Mouse (Mus musculus) MEL-GATA-1-ER (cell line): Measurements from ENCODE around the gene Iqcf1.
A peak's percentile ranks its signal among the peaks of the same experiment; 100 is the strongest.

ENCODE experiments used
- DNase-seq: peaks from one replicate; pipeline ENCODE4 v3.0.0-alpha.2; 2012; ENCODE audit warnings: low read depth; ENCODE audit errors: extremely low read depth

The Iqcf1 gene

DNA sequence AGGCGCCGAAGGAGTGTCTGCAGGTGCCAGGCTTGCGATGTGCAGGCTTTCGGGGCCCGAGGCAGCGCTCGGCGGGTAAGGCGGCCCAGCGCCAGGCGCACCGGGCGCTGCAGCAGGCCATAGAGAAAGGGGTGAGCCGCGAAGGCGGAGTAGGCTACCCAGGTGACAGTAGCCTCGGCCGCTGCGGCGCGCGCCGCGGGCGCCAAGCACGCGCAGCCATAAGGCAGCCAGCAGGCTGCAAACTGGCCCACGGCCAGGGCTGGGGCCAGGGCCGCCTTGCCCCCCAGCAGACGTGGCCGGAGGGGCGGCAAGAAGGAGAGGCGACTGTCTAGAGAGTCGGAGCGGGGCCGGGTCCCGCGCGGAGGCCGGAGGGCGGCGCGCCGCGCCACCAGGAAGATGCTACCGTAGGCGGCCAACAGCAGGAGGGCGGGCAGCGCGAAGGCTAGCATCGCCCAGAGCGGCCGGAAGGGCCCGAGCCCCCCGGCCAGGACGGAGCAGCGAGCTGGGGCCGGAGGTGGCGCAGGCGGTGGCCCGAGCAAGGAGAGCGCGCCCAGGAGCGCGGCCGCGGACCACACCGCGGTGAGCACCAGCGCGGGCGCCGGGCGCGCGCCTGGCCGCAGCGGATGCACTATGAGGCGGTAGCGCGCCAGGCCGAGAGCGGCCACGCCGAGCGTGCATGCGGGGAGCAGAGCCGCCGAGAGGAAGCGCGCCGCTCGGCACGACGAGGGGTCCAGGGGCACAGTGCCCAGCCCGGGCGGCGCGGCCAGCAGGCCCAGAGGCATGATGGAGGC, 34.8 kb upstream of the Iqcf1 start:
- no peak for DNase-seq

DNA sequence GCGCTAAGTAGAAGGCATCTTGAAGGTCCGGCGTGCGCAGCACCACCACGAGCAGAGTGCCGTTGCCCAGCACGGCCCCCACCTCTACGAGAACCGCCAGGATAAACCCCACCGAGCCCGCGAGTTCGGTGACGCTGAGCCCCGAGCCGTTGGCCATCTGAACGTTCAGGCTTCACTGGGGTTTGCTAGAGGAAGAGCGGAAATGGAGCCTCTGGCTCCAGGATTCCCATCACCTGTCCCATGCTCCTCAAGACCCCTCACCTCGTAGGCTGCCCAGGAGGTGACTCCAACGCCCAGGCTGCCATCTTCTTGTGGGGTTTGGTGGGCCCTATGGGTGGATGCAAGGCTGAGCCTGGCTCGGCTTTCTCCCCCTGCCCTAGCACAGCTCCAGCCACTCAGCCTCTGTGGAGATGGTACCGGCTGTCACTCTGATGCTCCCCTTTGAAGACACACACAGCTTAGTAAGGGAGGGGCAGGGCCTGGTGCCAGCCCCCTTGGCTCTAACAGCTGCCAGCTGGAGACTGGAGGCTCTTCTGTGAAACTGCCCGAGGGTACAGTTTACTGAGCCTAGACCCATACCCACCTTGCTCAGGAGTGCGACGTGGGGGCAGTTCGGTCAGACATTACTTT, 34.1 kb upstream of the Iqcf1 start, which contains the start of gene Gpr62:
Gene Gpr62 (minus strand): TSS at position 368 of the 630 bp plus-strand sequence.
- DNase-seq, result no peak

DNA sequence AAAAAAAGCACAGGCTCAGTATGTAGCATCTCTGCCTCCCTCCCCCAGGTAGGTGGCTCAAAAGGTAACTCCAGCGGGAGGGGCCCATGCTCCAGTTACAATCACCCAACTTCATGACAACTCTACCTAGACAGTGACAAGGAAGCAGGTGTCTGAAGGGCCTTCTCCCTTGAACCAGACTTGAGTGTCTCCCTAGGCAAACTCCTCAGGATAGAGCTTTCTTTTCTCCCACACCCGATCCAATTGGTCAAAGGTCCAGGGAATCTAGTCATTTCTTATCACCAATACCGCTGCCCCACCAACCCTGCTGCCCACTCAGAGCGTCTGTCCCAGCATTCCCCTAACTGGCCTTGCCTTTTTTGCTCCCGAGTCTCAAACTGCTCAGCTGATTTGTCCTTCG, 33.0 kb upstream of the Iqcf1 start:
- no peak for DNase-seq

DNA sequence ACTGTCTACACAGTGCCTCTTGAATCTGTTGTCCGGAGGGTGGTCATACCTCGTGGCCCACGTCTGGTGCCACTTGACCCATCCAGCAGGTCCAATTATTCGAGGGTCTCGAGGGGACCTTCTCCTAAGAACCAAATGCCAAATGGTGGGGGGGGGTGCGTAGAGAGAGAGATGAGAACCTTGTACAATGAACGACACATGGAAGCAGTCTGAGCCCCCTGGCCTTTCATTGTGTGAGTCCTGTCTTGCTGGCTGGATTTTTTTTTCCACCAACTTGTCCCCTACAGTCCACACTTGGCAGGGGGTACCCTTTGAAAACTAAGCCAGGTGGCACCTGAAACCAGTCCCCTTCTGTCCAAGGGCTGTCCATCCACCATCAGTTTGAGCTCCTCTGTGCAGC, 32.0 kb upstream of the Iqcf1 start:
- DNase-seq, result no peak

DNA sequence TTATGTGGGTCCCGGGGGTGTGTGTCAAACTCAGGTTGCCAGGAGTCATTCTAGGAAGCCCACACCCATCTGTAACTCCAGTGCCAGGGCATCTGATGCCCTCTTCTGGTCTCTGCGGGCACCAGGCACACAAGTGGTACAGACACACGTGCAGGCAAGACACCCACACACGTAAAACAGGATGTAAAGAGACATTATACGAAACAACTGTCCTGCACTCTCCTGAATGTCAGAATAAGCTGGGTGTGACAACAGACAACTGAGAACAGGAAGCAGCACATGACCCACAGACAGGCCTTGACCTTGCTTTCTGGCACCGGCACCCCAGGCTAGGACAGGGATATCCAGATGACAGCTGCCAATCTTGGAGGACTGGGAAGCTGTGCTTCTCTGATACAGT, 30.4 kb upstream of the Iqcf1 start:
- no peak for DNase-seq

DNA sequence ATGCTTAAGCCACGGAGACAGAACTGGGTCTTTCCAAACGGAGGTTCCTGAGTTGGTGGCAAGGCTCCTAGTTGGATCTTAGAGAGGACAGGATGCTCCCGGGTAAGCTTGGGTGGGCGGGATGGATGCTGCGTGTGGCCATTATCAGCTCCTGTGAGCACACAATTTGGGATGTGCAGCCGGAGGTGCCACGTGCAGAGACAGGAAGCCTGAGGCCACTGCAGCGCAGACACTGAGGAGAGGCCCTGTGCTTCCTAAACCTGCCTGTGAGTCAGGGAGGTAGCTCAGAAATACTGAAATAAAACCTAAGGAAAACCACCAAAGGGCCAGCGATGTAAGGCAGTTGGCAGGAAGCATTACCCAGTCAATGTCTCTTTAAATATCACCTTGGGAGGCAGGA, 30.0 kb upstream of the Iqcf1 start:
- DNase-seq, result no peak

DNA sequence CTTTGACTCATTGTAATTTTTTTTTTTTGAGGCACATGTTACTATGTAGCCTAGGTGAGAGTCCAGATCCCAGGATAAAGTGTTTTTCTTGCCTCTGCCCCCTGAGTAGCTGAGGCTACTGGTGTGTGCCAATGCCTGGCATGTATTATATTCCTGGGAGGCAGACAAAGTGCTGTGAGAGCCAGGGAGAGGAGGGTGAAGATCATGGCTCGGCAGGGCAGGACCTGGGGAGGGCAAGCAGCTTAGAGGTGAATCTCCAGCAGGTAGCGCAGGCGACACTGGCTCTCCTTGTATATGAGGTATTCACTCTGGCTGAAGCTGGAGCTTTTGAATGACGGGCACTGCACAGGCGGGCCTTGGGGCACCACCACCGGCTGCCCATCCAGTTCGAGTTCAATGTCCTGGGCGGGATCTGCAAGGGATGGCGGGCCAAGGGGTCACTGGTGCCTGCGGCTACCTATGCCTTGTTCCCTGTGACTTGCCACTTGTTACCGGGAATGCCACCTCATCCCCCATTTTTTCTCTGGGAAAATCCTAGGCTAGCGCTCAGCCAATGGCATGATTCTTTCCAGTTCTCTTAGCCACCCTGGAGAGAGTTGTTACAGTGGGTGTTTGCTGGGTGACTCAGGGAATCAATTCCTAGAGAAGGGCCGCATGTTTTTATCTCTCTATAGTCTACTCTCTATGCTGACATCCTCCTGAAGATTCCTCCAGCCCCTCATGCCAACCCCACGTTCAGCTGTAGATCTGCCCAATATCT, 28.6 kb upstream of the Iqcf1 start:
- no peak for DNase-seq

DNA sequence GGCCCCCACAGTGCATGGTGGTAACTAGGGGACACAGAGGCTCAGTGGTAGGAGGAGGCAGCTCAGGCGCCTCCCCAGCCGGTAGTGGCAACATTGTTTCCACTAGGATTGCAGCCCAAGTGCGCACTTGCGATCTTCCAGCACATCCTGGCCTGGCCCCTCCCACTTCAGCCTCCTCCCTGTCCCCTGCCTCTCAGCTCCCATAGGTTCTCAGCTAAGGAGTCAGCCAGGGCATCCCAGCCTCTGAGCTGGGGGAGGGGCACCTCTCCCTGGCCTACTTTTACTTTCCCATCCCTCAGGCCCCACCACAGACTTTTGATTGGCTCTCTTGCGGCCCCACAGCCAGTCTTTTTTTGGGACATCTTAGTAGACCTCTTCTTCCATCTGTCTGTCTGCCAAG, 27.9 kb upstream of the Iqcf1 start:
- no peak for DNase-seq

DNA sequence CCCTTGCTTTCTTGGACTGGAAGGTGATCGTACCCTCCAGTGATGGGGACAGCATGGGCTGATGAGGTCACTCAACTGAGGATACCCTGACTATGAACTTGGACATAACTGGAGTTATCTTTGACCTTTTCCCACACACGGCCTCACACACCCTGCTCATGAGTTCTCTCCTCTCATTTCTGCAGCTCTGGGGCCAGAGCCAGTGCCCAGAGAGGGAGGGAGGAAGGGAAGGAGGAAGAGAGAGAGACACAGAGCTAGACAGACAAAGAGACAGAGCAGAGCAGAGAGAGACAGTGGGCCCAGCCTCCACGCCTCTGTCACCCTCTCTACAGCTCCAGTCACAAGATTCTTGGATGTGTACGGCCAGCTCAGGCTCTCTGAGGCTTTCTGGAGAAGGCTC, 27.4 kb upstream of the Iqcf1 start:
- DNase-seq, result no peak

DNA sequence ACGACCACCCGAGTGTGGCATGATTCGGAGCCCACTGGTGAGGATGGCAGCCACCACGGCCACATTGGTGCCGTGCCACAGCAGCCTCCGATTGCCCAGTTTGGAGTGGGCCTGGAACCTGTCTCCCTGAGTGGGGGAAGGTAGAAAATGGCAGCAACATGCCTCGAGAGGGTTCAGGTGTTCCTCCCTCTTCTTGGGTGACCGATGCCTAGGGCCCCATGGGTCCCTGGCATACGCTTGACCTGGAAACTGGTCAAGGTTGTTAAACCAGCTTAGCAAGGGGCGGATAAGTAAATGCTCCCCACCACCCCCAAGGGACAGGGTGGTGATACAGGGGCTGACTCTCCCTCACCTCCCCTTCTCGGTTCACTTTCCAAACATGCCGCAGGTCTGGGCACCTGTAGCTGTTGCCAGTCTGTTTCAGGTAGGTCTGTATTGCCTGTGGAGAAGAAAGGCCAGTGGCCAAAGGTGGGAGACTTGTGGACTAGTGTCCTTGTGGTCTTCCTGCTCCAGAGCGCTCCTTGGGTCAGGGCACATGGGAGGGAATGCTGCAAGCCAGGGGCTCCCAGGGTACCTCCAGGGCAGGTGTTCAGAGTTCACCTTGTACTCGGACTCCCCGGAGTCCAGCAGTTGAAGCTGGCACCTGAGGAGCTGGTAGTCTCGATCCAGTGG, 26.6 kb upstream of the Iqcf1 start:
- no peak for DNase-seq

DNA sequence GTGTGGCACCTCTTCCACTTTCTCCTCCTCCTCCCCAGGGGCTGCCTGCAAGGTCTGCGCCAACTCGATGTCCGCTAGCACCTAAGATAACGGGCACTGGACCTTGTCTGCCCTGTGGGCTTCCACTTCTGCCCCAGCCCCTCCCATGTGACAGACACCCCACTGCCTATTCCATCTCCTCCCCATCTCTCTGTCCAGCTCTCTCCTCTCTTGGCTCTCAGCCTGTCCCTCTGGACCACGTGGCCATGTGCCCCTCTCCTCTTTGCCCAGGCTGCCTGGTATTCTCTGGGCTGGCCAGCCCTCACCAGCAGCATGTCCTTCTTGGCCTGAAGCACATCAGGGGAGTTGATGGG, 26.0 kb upstream of the Iqcf1 start:
- DNase-seq, result no peak

DNA sequence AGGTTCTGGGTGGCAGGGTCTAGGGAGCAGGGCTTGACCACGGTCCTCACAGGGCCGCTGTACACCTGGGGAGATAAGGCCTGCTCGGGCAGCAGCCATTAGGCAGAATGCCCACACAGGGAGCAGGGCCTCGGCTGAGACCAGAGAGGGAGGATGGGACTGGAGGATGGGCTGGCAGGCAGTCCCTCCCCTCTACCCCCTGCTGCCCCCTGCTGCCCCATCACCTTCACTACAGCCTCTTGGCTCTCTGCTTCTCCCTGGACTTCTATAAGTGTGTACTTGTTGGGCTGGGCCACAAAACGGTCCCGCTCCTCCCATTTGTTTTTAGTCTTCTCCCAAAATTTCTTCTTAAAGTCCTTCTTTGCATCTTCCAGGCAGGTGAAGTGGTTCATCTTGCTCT, 25.3 kb upstream of the Iqcf1 start:
- DNase-seq, result peak; percentile 67

DNA sequence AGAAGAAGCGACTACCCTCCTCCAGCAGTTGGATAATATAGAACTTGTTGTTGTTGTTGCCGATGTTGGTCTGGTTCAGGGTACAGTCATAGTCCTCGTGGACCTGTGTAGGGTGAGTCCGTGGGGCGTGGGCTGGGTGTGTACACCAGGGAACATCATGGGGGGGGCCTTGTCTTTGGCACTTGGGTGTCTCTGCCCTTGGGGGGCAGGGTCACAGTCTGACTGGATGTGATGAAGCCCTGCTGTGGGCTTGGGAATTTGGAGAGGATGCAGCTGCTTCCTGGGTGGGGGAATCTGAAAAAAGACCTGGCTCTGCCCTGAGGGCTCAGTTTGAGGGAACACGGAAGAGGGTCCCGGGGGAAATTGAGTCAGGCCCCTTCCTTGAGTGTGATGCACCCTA, 24.7 kb upstream of the Iqcf1 start:
- DNase-seq, result no peak

DNA sequence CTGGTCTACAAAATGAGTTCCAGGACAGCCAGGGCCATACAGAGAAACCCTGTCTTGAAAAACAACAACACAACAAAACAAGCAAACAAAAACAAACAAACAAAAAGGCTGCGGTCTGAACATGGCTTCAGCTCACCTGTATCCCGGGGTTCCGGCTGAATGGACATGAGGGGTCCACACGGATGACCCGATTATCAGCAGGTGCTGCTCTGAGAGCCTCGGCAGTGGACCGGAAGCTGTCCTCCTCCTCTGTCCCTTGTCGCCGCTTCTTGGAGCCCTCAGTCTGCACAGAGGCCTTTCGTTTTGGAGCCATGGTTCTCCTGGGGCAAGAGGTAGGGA, 24.1 kb upstream of the Iqcf1 start, which contains the start of gene Rrp9:
Gene Rrp9 (plus strand): TSS at position 301 of the 339 bp plus-strand sequence.
- no peak for DNase-seq

DNA sequence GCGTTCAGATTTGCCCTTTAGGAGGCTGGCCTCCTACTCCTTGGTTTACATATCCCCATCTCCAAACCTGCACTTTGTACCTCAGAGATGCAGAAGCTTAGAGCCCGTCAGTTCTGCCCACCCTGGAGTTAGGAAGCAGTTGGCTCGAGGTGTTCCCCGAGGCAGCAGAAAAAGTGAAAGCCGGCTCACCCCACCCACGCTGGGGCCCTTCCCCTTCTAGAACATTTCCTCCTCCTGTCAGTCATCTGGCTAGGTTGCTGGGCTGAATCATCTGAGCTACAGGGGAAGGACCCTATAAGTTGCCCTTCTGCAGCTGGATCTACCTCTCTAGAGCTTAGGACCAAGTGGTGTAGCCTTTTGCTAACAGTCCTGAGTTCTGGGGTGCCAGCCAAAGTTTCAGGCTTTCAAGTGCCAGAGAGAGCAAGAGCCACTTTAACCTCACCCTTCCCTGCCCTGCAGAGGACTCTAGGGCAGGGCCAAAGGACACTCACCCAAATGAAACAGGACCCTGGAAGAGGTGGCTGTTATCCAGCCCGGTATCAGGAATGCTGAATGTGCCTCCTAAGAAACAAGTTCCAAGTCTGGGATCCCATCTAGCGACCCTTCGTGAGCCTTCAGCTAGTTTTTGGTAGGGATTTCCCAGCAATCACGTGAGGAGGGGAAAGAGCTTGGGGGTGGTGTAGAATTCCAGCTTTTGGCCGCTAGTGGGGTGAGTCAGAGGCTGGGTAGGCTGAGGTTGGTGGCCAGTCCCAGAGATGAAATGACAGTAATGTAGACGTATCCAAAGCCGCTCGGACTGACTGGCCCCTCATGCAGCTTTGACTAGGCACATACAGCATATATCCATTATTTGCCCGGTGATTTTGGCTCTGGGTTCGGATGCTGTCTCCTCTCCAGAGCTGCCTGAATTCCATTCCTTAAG, 23.5 kb upstream of the Iqcf1 start:
- DNase-seq, result peak; percentile 61

DNA sequence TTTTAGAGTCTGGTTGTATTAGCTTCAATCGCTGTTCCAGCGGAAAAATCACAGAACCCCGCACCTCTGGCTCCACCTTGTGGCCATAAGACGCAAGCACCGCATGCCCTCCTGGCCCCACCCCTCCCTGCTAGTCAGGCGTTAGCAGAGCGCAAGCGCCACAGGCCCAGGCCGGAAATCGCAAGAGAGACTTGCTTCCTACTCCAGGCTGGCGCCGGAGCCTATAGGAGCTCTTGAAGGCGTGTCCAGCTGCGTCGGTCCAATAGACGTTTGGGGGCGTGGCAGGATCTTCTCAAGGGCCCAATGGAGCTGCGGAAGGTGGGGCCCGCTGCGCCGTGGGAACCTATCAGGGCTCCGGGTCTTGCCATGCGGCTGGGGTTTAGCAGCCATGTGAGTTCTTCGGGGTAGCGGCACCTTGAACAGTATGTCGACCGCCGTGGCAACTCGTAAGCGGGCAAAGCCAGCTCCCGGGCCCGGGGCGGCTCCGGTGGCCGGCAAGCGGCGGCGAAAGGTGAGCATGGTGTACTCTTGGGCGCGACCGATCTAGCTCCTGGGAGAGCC, 22.8 kb upstream of the Iqcf1 start, which contains the start of gene Parp3:
Gene Parp3 (minus strand): TSS at position 26 of the 561 bp plus-strand sequence.
- DNase-seq, result peak; percentile 99

DNA sequence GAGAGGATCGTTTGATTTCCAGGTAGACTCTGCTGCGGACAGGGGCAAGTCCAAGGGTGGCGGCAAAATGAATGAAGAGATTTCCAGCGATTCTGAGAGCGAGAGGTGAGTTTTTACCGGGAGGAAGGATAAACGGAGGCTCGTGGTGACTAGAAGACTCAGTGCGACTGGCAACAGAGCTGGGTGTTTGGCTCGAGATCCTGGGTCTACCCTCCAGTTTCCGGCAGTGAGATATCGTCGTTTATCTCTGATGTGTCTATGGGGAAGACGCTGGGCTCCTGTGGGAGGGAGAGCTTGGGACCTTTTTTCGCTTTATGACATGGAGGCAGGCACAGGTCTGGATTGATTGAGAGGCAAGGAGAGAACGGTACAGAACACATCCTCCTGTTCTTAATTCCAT, 22.1 kb upstream of the Iqcf1 start:
- DNase-seq, result no peak

DNA sequence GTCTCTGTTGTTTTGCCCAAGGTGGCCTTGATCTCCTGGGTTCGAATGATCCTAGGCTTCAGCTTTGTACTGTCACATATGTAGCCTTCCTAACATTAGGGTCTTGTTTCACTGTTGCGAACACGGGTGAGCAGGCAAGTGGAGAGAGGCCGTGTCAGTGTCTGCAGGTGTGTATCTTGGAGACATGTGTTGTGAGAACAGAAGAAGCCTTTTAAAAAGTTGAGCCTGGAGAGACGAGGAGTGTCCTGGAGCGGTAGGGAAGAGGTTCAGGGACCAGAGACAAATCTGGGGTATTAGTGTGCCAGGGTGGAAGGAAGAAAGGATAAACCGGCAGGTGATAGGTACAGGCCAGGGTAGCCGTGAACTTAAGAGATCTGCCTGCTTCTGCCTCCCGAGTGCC, 21.7 kb upstream of the Iqcf1 start:
- no peak for DNase-seq

DNA sequence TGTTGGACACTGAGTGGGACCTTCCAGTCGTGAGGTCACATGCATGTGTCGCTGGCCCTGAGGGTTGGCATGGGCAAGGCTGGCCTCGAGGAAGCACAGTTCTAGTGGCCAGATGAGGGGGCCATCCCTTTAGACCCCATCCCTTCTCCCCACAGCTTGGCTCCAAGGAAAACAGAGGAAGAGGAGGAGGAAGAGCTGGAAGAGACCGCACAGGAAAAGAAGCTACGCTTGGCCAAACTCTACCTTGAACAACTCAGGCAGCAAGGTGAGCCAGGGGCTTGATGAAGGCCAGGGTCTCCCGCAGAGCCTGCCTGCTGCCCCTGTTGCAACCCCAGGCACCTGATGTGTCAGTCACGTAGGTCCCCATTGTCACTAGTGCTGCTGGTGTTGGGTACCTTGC, 19.2 kb upstream of the Iqcf1 start:
- no peak for DNase-seq

DNA sequence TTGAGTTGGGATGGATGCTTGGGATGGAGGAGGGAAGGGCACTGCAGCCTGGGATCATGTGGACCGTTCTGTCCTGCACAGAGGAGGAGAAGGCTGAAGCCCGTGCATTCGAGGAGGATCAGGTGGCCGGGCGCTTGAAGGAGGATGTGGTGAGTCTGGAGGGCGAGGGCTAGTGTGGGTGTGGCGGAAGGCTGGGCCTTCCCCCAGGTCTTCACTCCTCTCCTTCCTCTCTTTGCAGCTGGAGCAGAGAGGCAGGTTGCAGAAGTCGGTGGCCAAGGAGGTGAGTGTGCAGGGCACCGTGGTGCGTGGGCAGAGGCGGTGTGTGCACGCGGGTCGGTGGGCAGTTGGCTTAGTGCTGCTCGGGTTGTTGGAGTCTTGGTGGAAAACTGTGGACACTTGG, 18.7 kb upstream of the Iqcf1 start:
- DNase-seq, result no peak

DNA sequence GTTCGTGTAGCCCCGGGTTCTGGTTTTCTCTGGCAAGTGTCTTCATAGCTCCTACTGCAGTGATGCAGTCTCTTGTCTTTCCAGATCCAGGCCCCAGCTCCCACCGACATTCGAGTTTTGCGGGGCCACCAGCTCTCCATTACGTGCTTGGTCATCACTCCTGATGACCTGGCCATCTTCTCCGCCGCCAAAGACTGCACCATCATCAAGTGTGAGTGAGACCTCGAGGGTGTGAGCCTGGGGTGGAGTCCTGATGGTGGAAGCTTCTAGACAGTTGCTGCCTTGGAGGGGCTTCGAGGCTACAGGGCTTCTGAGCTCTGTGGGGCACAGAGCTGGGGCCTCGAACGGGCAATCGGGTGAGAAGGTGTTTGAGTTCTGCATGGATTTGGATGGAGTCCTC, 18.1 kb upstream of the Iqcf1 start:
- DNase-seq, result no peak
